Mouse (Mus musculus) midbrain, embryonic 14.5 days (tissue): ENCODE measurements at regions not wholly inside any gene's neighbourhood (a gene's known extent, or its start where the extent isn't known, plus 50 kb on each side); places are given as distances from the start of the nearest gene placed in this dataset.

Experiments
- ATAC-seq: fragments of 200-750 bp; cut with Nextera tagmentation; 2 replicates; pipeline ENCODE4 v1.8.0; 2017; ENCODE audit warnings: moderate number of reproducible peaks, moderate library complexity; ENCODE audit not compliant: low FRiP score, low TSS enrichment
- DNase-seq: peaks from one replicate; pipeline ENCODE4 v3.0.0-alpha.2; 2015
- H3K27ac ChIP-seq: fragments of 300-500 bp; sonication (generic); replicated peaks from 2 replicates; pipeline ENCODE4 v1.5.1; 2014; ENCODE audit warnings: mild to moderate bottlenecking, low read depth, low read length, moderate library complexity
- H3K27me3 ChIP-seq: fragments of 300-500 bp; sonication (generic); 2 replicates; pipeline ENCODE4 v1.6.1; 2014; ENCODE audit warnings: low read length, control low read depth, mixed read lengths; ENCODE audit not compliant: control insufficient read depth, insufficient read depth
- H3K36me3 ChIP-seq: fragments of 300-500 bp; sonication (generic); 2 replicates; pipeline ENCODE4 v1.6.1; 2014; ENCODE audit warnings: low read length, control low read depth; ENCODE audit not compliant: control insufficient read depth, insufficient read depth
- H3K4me1 ChIP-seq: fragments of 300-500 bp; sonication (generic); 2 replicates; pipeline ENCODE4 v1.6.1; 2014; ENCODE audit warnings: mild to moderate bottlenecking, antibody characterized with exemption, low read length, control low read depth; ENCODE audit not compliant: control insufficient read depth, insufficient read depth
- H3K4me2 ChIP-seq: fragments of 300-500 bp; sonication (generic); 2 replicates; pipeline ENCODE4 v1.6.1; 2014; ENCODE audit warnings: mild to moderate bottlenecking, low read length, moderate library complexity
- H3K4me3 ChIP-seq: fragments of 300-500 bp; sonication (generic); replicated peaks from 2 replicates; pipeline ENCODE4 v1.5.1; 2014; ENCODE audit warnings: low read depth, low read length
- H3K9ac ChIP-seq: fragments of 300-500 bp; sonication (generic); replicated peaks from 2 replicates; pipeline ENCODE4 v1.6.1; 2014; ENCODE audit warnings: mild to moderate bottlenecking, low read length, moderate library complexity
- H3K9me3 ChIP-seq: fragments of 300-500 bp; sonication (generic); 2 replicates; pipeline ENCODE4 v1.6.1; 2016; ENCODE audit warnings: low read length, control low read depth, mixed read lengths; ENCODE audit not compliant: control insufficient read depth
- WGBS: fragments of 180-500 bp; shearing (Covaris S2); extraction: QIAGEN DNeasy Blood & Tissue Kit; methylation state at CpG from one replicate; pipeline ENCODE4 v1.1.7; 2014; 5-methylcytosine and 5-hydroxymethylcytosine counted together

GRCm38 (mm10) chr2:136652206-136653003 is 60.8 kb upstream of the Snap25 start:
- Histone ChIP-seq H3K4me2 (no peak overlapping the region), H3K27me3 (no peaks in the 10 kb centered on the region), H3K4me3 (no peak overlapping the region), H3K27ac (no peak overlapping the region), H3K9ac (no peak overlapping the region), H3K36me3 (no peaks in the 10 kb centered on the region), H3K4me1 (no peaks in the 10 kb centered on the region), H3K9me3 (no peaks in the 10 kb centered on the region)
- peak; percentile 41; the same call in 1 of the 2 replicates for ATAC-seq
- WGBS: 88% methylated on average over 5 of the region's 5 CpGs
- peak; percentile 23 for DNase-seq
